Mouse (Mus musculus): ENCODE data around the gene Rab3c. TPM values are rescaled to one million over a fixed set of nuclear protein-coding genes. Genes with fewer than 3 reads are reported as not detected.
A peak's percentile ranks its signal among the peaks of the same experiment; 100 is the strongest.

The Rab3c gene
- polyA plus RNA-seq, 1 experiment from 2014 or later: 211 TPM

GRCm38 (mm10) chr13:110031061-110031460, 249.7 kb downstream of the Rab3c start:
- Histone ChIP-seq H3K36me3 (ENCODE audit: control insufficient read depth, insufficient read depth, low read length) (no peaks in the 10 kb centered on the region), H3K27ac (ENCODE audit: low read depth, low read length) (no peak overlapping the region), H3K9ac (replicated peaks; ENCODE audit: low read depth, low read length) (no peak overlapping the region), H3K4me3 (ENCODE audit: low read depth, low read length) (no peak overlapping the region), H3K4me1 (ENCODE audit: control insufficient read depth, insufficient read depth, low read length) (no peaks in the 10 kb centered on the region), H3K27me3 (ENCODE audit: control insufficient read depth, insufficient read depth, low read length) (no peaks in the 10 kb centered on the region), H3K4me2 (ENCODE audit: low read depth, low read length) (no peak overlapping the region), H3K9me3 (ENCODE audit: control insufficient read depth, low read length) (no peaks in the 10 kb centered on the region)
- WGBS: 69% methylated on average over 8 of the region's 8 CpGs
- no peak for ATAC-seq (ENCODE audit: low read depth)

- no peaks in the 10 kb centered on the region for H3K27me3 ChIP-seq (ENCODE audit: control insufficient read depth, insufficient read depth, low read length)
- no peaks in the 10 kb centered on the region for H3K9me3 ChIP-seq (ENCODE audit: control insufficient read depth, low read length)
- no peaks in the 10 kb centered on the region for H3K36me3 ChIP-seq (ENCODE audit: control insufficient read depth, insufficient read depth, low read length)
- 80% methylated on average over 10 of the region's 10 CpGs for WGBS
- no peak for ATAC-seq (ENCODE audit: low read depth)
- H3K4me2 ChIP-seq (ENCODE audit: low read depth, low read length): no peak overlapping the region
- no peak overlapping the region for H3K27ac ChIP-seq (ENCODE audit: low read depth, low read length)
- H3K9ac ChIP-seq (replicated peaks; ENCODE audit: low read depth, low read length): no peak overlapping the region
- H3K4me1 ChIP-seq (ENCODE audit: control insufficient read depth, insufficient read depth, low read length): no peaks in the 10 kb centered on the region; the same call in 1 of the 2 replicates
- no peak overlapping the region for H3K4me3 ChIP-seq (ENCODE audit: low read depth, low read length)
Measured at GRCm38 (mm10) chr13:110024381-110025161, 256.2 kb downstream of the Rab3c start.

GRCm38 (mm10) chr13:110023031-110023430, 257.8 kb downstream of the Rab3c start:
- H3K4me1 ChIP-seq (ENCODE audit: control insufficient read depth, insufficient read depth, low read length): no peaks in the 10 kb centered on the region; the same call in 1 of the 2 replicates
- H3K27me3 ChIP-seq (ENCODE audit: control insufficient read depth, insufficient read depth, low read length): no peaks in the 10 kb centered on the region
- no peak overlapping the region for H3K27ac ChIP-seq (ENCODE audit: low read depth, low read length)
- H3K36me3 ChIP-seq (ENCODE audit: control insufficient read depth, insufficient read depth, low read length): no peaks in the 10 kb centered on the region
- WGBS: 88% methylated on average over 5 of the region's 5 CpGs
- H3K4me2 ChIP-seq (ENCODE audit: low read depth, low read length): no peak overlapping the region
- H3K9ac ChIP-seq (replicated peaks; ENCODE audit: low read depth, low read length): no peak overlapping the region
- no peak for ATAC-seq (ENCODE audit: low read depth)
- H3K9me3 ChIP-seq (ENCODE audit: control insufficient read depth, low read length): no peaks in the 10 kb centered on the region
- H3K4me3 ChIP-seq (ENCODE audit: low read depth, low read length): no peak overlapping the region

GRCm38 (mm10) chr13:110019774-110020173, 261.0 kb downstream of the Rab3c start:
- H3K27me3 ChIP-seq (ENCODE audit: control insufficient read depth, insufficient read depth, low read length): no peaks in the 10 kb centered on the region
- H3K36me3 ChIP-seq (ENCODE audit: control insufficient read depth, insufficient read depth, low read length): no peaks in the 10 kb centered on the region
- WGBS: 34% methylated on average over 9 of the region's 9 CpGs
- peak overlapping the region; percentile 74 for H3K27ac ChIP-seq (ENCODE audit: low read depth, low read length)
- H3K4me3 ChIP-seq (ENCODE audit: low read depth, low read length): no peak overlapping the region
- no peaks in the 10 kb centered on the region for H3K9me3 ChIP-seq (ENCODE audit: control insufficient read depth, low read length)
- ATAC-seq (ENCODE audit: low read depth): peak; percentile 29; the same call in 1 of the 2 replicates
- peak overlapping the region; percentile 79 for H3K4me2 ChIP-seq (ENCODE audit: low read depth, low read length)
- H3K4me1 ChIP-seq (ENCODE audit: control insufficient read depth, insufficient read depth, low read length): no peaks in the 10 kb centered on the region; the same call in 1 of the 2 replicates
- peak overlapping the region; percentile 57 for H3K9ac ChIP-seq (replicated peaks; ENCODE audit: low read depth, low read length)

- WGBS: 2% methylated on average over 20 of the region's 20 CpGs
- ATAC-seq (ENCODE audit: low read depth): peak; percentile 65
- Histone ChIP-seq H3K4me2 (ENCODE audit: low read depth, low read length) (peak overlapping the region; percentile 79), H3K27me3 (ENCODE audit: control insufficient read depth, insufficient read depth, low read length) (no peaks in the 10 kb centered on the region), H3K4me3 (ENCODE audit: low read depth, low read length) (peak overlapping the region; percentile 34), H3K4me1 (ENCODE audit: control insufficient read depth, insufficient read depth, low read length) (no peaks in the 10 kb centered on the region; the same call in 1 of the 2 replicates), H3K9ac (replicated peaks; ENCODE audit: low read depth, low read length) (peak overlapping the region; percentile 57), H3K36me3 (ENCODE audit: control insufficient read depth, insufficient read depth, low read length) (no peaks in the 10 kb centered on the region), H3K9me3 (ENCODE audit: control insufficient read depth, low read length) (no peaks in the 10 kb centered on the region), H3K27ac (ENCODE audit: low read depth, low read length) (peak overlapping the region; percentile 74)
Measured at GRCm38 (mm10) chr13:110018941-110019743, 261.7 kb downstream of the Rab3c start.

GRCm38 (mm10) chr13:110018431-110018901, 262.3 kb downstream of the Rab3c start:
- Histone ChIP-seq H3K36me3 (ENCODE audit: control insufficient read depth, insufficient read depth, low read length) (no peaks in the 10 kb centered on the region), H3K9me3 (ENCODE audit: control insufficient read depth, low read length) (no peaks in the 10 kb centered on the region), H3K27me3 (ENCODE audit: control insufficient read depth, insufficient read depth, low read length) (no peaks in the 10 kb centered on the region), H3K9ac (replicated peaks; ENCODE audit: low read depth, low read length) (peak overlapping the region; percentile 57), H3K27ac (ENCODE audit: low read depth, low read length) (peak overlapping the region; percentile 74), H3K4me1 (ENCODE audit: control insufficient read depth, insufficient read depth, low read length) (no peaks in the 10 kb centered on the region; the same call in 1 of the 2 replicates), H3K4me3 (ENCODE audit: low read depth, low read length) (peak overlapping the region; percentile 34), H3K4me2 (ENCODE audit: low read depth, low read length) (peak overlapping the region; percentile 79)
- WGBS: under 1% methylated on average over 17 of the region's 17 CpGs
- ATAC-seq (ENCODE audit: low read depth): peak; percentile 86

- no peak overlapping the region for H3K27ac ChIP-seq (ENCODE audit: low read depth, low read length)
- H3K4me1 ChIP-seq (ENCODE audit: control insufficient read depth, insufficient read depth, low read length): 0 out of 2 replicates have a peak, but pooled peaks cover 4% of the 10 kb centered on the region
- H3K4me2 ChIP-seq (ENCODE audit: low read depth, low read length): no peak overlapping the region
- no peaks in the 10 kb centered on the region for H3K27me3 ChIP-seq (ENCODE audit: control insufficient read depth, insufficient read depth, low read length)
- H3K9me3 ChIP-seq (ENCODE audit: control insufficient read depth, low read length): no peaks in the 10 kb centered on the region
- WGBS: 69% methylated on average over 4 of the region's 4 CpGs
- no peaks in the 10 kb centered on the region for H3K36me3 ChIP-seq (ENCODE audit: control insufficient read depth, insufficient read depth, low read length)
- H3K4me3 ChIP-seq (ENCODE audit: low read depth, low read length): no peak overlapping the region
- ATAC-seq (ENCODE audit: low read depth): no peak
- no peak overlapping the region for H3K9ac ChIP-seq (replicated peaks; ENCODE audit: low read depth, low read length)
Measured at GRCm38 (mm10) chr13:110012029-110012428, 268.8 kb downstream of the Rab3c start.

GRCm38 (mm10) chr13:110010876-110011275, 269.9 kb downstream of the Rab3c start:
- H3K4me1 ChIP-seq (ENCODE audit: control insufficient read depth, insufficient read depth, low read length): 0 out of 2 replicates have a peak, but pooled peaks cover 4% of the 10 kb centered on the region
- H3K4me2 ChIP-seq (ENCODE audit: low read depth, low read length): no peak overlapping the region
- H3K9ac ChIP-seq (replicated peaks; ENCODE audit: low read depth, low read length): no peak overlapping the region
- ATAC-seq (ENCODE audit: low read depth): no peak
- no peak overlapping the region for H3K4me3 ChIP-seq (ENCODE audit: low read depth, low read length)
- no peaks in the 10 kb centered on the region for H3K36me3 ChIP-seq (ENCODE audit: control insufficient read depth, insufficient read depth, low read length)
- H3K27me3 ChIP-seq (ENCODE audit: control insufficient read depth, insufficient read depth, low read length): no peaks in the 10 kb centered on the region
- H3K9me3 ChIP-seq (ENCODE audit: control insufficient read depth, low read length): no peaks in the 10 kb centered on the region
- 65% methylated on average over 6 of the region's 6 CpGs for WGBS
- H3K27ac ChIP-seq (ENCODE audit: low read depth, low read length): no peak overlapping the region
